Mouse (Mus musculus) heart, postnatal 0 days (tissue): ENCODE measurements around the gene Ncapg2. TPM values are rescaled to one million over a fixed set of nuclear protein-coding genes. Genes with fewer than 3 reads are reported as not detected.
A peak's percentile ranks its signal among the peaks of the same experiment; 100 is the strongest.

Experiments used
- ATAC-seq: fragments of 200-750 bp; cut with Nextera tagmentation; 2 replicates; pipeline ENCODE4 v1.8.0; 2017; ENCODE audit warnings: low read depth, moderate number of reproducible peaks, moderate library complexity; ENCODE audit not compliant: insufficient read depth
- DNase-seq: peaks from one replicate; pipeline ENCODE4 v3.0.0-alpha.2; 2016; ENCODE audit warnings: low spot score
- H3K27ac ChIP-seq: fragments of 300-500 bp; sonication (generic); 2 replicates; pipeline ENCODE4 v1.5.1; 2014; ENCODE audit warnings: low read depth, mild to moderate bottlenecking
- H3K27me3 ChIP-seq: fragments of 300-500 bp; sonication (generic); 2 replicates; pipeline ENCODE4 v1.6.1; 2014; ENCODE audit warnings: low read length, mixed read lengths; ENCODE audit not compliant: control insufficient read depth, insufficient read depth
- H3K36me3 ChIP-seq: fragments of 300-500 bp; sonication (generic); replicated peaks from 2 replicates; pipeline ENCODE4 v1.6.1; 2014; ENCODE audit warnings: low read length, mixed read lengths; ENCODE audit not compliant: control insufficient read depth, insufficient read depth
- H3K4me1 ChIP-seq: fragments of 300-500 bp; sonication (generic); 2 replicates; pipeline ENCODE4 v1.6.1; 2014; ENCODE audit warnings: antibody characterized with exemption; ENCODE audit not compliant: control insufficient read depth, insufficient read depth
- H3K4me2 ChIP-seq: fragments of 300-500 bp; sonication (generic); 2 replicates; pipeline ENCODE4 v1.6.1; 2014; ENCODE audit warnings: low read depth, mild to moderate bottlenecking, low read length, moderate library complexity
- H3K4me3 ChIP-seq: fragments of 300-500 bp; sonication (generic); 2 replicates; pipeline ENCODE4 v1.5.1; 2014; ENCODE audit warnings: low read depth, low read length
- H3K9ac ChIP-seq: fragments of 300-500 bp; sonication (generic); replicated peaks from 2 replicates; pipeline ENCODE4 v1.6.1; 2014; ENCODE audit warnings: low read depth, low read length, mixed read lengths
- H3K9me3 ChIP-seq: fragments of 300-500 bp; sonication (generic); replicated peaks from 2 replicates; pipeline ENCODE4 v1.6.1; 2016; ENCODE audit warnings: low read length; ENCODE audit not compliant: control insufficient read depth
- CTCF ChIP-seq: IDR thresholded peaks from 2 replicates; pipeline ENCODE4 v1.5.1; 2016; ENCODE audit warnings: antibody characterized with exemption, control low read depth, low read depth
- EP300 ChIP-seq: IDR thresholded peaks from 2 replicates; pipeline ENCODE4 v1.6.1; 2016; ENCODE audit warnings: antibody characterized with exemption, low read depth
- WGBS: fragments of 180-500 bp; shearing (Covaris S2); extraction: QIAGEN DNeasy Blood & Tissue Kit; methylation state at CpG from one replicate; pipeline ENCODE4 v1.1.7; 2014; 5-methylcytosine and 5-hydroxymethylcytosine counted together
- polyA plus RNA-seq: library from polyadenylated mRNA; unstranded; fragments of >200 nt; fragmentation: Nextera tagmentation; extraction: Ambion mirVana; gene quantifications from 2 replicates; pipeline ENCODE4 v1.2.1, GENCODE M21; 2015
- total RNA-seq: library from RNA; depleted of rRNA; stranded (reverse); fragments of >200 nt; gene quantifications from 2 replicates; pipeline ENCODE4 v1.2.3, GENCODE M21; 2014; ENCODE audit warnings: low replicate concordance

Ncapg2 gene
- total and polyA plus RNA-seq, 2 experiments from 2014 or later, result 7.1 to 24.0 TPM

GRCm38 (mm10) chr12:116383101-116383500 is 22.1 kb upstream of the Ncapg2 start:
- Histone ChIP-seq H3K4me3 (no peak overlapping the region), H3K27me3 (no peaks in the 10 kb centered on the region), H3K9ac (no peak overlapping the region), H3K27ac (no peak overlapping the region), H3K36me3 (0 out of 2 replicates have a peak, but pooled peaks cover 9% of the 10 kb centered on the region), H3K4me1 (no peaks in the 10 kb centered on the region), H3K9me3 (no peaks in the 10 kb centered on the region), H3K4me2 (no peak overlapping the region)
- ATAC-seq, result no peak
- DNase-seq, result no peak
- TF ChIP-seq CTCF (no peak), EP300 (no peak)
- WGBS, result 84% methylated on average over 2 of the region's 2 CpGs

- Histone ChIP-seq H3K27ac (no peak overlapping the region), H3K9ac (no peak overlapping the region), H3K4me3 (no peak overlapping the region), H3K9me3 (no peaks in the 10 kb centered on the region), H3K27me3 (no peaks in the 10 kb centered on the region), H3K4me2 (no peak overlapping the region), H3K4me1 (no peaks in the 10 kb centered on the region), H3K36me3 (0 out of 2 replicates have a peak, but pooled peaks cover 9% of the 10 kb centered on the region)
- TF ChIP-seq CTCF, result no peak
- no peak for TF ChIP-seq EP300
- DNase-seq (no peak), ATAC-seq (no peak)
These were observed 21.2 kb upstream of the Ncapg2 start for GRCm38 (mm10) chr12:116383995-116384394.

- Histone ChIP-seq H3K36me3 (no peaks in the 10 kb centered on the region), H3K27me3 (no peaks in the 10 kb centered on the region), H3K4me3 (no peak overlapping the region), H3K9ac (no peak overlapping the region), H3K9me3 (no peaks in the 10 kb centered on the region), H3K4me2 (no peak overlapping the region), H3K4me1 (peaks cover 5% of the 10 kb centered on the region; the same call in 1 of the 2 replicates), H3K27ac (no peak overlapping the region)
- ATAC-seq, result no peak
- WGBS, result 81% methylated on average over 1 of the region's 1 CpGs
- TF ChIP-seq CTCF, result no peak
- no peak for TF ChIP-seq EP300
- no peak for DNase-seq
These were observed 18.4 kb upstream of the Ncapg2 start for GRCm38 (mm10) chr12:116386802-116387201.

- no peak overlapping the region for H3K4me2 ChIP-seq
- ATAC-seq (no peak), DNase-seq (peak; percentile 55)
- no peak overlapping the region for H3K9ac ChIP-seq
- 6% methylated on average over 1 of the region's 1 CpGs for WGBS
- H3K4me1 ChIP-seq, result peaks cover 5% of the 10 kb centered on the region; the same call in 1 of the 2 replicates
- H3K27ac ChIP-seq, result 0 out of 2 replicates have a peak overlapping the region, but pooled peaks have one; percentile 18
- no peaks in the 10 kb centered on the region for H3K9me3 ChIP-seq
- no peaks in the 10 kb centered on the region for H3K27me3 ChIP-seq
- TF ChIP-seq EP300 (no peak), CTCF (no peak)
- no peaks in the 10 kb centered on the region for H3K36me3 ChIP-seq
- no peak overlapping the region for H3K4me3 ChIP-seq
These were observed 15.3 kb upstream of the Ncapg2 start for GRCm38 (mm10) chr12:116389868-116390267.

- TF ChIP-seq EP300 (no peak), CTCF (no peak)
- Histone ChIP-seq H3K27ac (no peak overlapping the region), H3K4me1 (peaks cover 5% of the 10 kb centered on the region; the same call in 1 of the 2 replicates), H3K27me3 (no peaks in the 10 kb centered on the region), H3K4me2 (no peak overlapping the region), H3K36me3 (no peaks in the 10 kb centered on the region), H3K4me3 (no peak overlapping the region), H3K9ac (no peak overlapping the region), H3K9me3 (no peaks in the 10 kb centered on the region)
- no peak for DNase-seq
- ATAC-seq, result no peak
- WGBS, result 58% methylated on average over 2 of the region's 2 CpGs
These were observed 10.9 kb upstream of the Ncapg2 start for GRCm38 (mm10) chr12:116394327-116394726.

GRCm38 (mm10) chr12:116395312-116395711 is 9.9 kb upstream of the Ncapg2 start:
- no peak overlapping the region for H3K4me2 ChIP-seq
- H3K9ac ChIP-seq, result no peak overlapping the region
- no peaks in the 10 kb centered on the region for H3K36me3 ChIP-seq
- DNase-seq, result no peak
- TF ChIP-seq CTCF (no peak), EP300 (no peak)
- H3K9me3 ChIP-seq, result no peaks in the 10 kb centered on the region
- WGBS, result 85% methylated on average over 2 of the region's 2 CpGs
- H3K27me3 ChIP-seq, result no peaks in the 10 kb centered on the region
- peaks cover 2% of the 10 kb centered on the region; the same call in 1 of the 2 replicates for H3K4me1 ChIP-seq
- ATAC-seq, result no peak
- H3K4me3 ChIP-seq, result no peak overlapping the region
- no peak overlapping the region for H3K27ac ChIP-seq
